8 mouse cellular contexts compared by ENCODE assay signal in the genomic region with DNA sequence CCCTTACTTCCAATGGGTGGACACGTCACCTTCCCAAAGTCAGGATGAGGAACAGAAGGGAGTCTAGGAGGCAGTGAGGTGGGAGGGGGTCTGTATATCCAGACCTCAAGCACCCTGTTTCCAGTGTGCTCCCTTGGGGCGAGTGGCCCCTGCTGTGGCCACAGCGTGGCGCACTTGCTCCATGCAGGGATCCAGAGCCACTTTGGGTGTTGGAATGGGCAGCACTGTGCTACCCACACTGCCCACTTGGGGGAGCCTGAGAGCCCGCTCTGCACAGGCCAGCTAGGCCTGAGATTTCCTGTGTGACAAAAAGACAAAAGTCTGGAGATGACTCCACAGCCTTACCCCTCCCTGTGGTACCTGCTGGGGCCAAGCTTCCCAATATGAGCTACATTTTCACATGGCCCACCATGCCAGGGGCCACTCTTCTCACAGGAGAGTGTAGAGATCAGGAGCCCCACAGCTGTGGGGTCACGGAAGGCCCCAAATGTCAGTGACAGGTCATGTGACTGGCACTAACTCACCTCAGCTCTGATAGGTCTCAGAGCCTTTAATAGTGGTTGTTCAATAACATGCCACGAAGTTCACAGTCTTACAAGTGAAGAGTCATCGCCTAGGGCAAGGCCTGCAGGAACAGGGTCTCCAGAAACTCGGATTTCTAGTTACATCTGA. TPM values are rescaled to one million over a fixed set of nuclear protein-coding genes. Genes with fewer than 3 reads are reported as not detected.
A peak's percentile ranks its signal among the peaks of the same experiment; 100 is the strongest.
DNase-seq lines count a peak whose midpoint lies in the region; ATAC-seq lines count a peak whose summit lies in the region.

No protein-coding gene starts in this region.

- no peaks in the 10 kb centered on the region for H3K4me1 ChIP-seq in intestine, embryonic 14.5 days (replicated peaks; ENCODE audit: control insufficient read depth, insufficient read depth, low read length)

- H3K4me2 ChIP-seq in intestine, embryonic 14.5 days (ENCODE audit: low read length), result no peak overlapping the region

- peak; percentile 80 for ATAC-seq in intestine, embryonic 14.5 days (replicated peaks; ENCODE audit: low FRiP score, low TSS enrichment, low read depth)

- H3K36me3 ChIP-seq in intestine, embryonic 14.5 days (ENCODE audit: control insufficient read depth, insufficient read depth, low read length), result no peaks in the 10 kb centered on the region

- H3K9ac ChIP-seq in intestine, embryonic 14.5 days (ENCODE audit: low read length), result no peak overlapping the region

- H3K27ac ChIP-seq in intestine, embryonic 14.5 days (ENCODE audit: low read depth), result no peak overlapping the region

- H3K27me3 ChIP-seq in intestine, embryonic 14.5 days (replicated peaks; ENCODE audit: control insufficient read depth, insufficient read depth, low read length), result peaks cover 9% of the 10 kb centered on the region

- WGBS in intestine, embryonic 14.5 days, result 31% methylated on average over 9 of the region's 9 CpGs

- intact Hi-C loops in gastrocnemius, postnatal 14 days (cut with DNase I; ENCODE audit: low total_unique reads), result loop anchor here (5.0 kb wide), 2 partner anchors 175 to 315 kb away; partner anchors contain the start of gene Pax2
- intact Hi-C loops in left cerebral cortex, postnatal 10 days (cut with DNase I), result loop anchor here (2.0 kb wide), 2 partner anchors 172 to 312 kb away; no protein-coding TSS in a partner anchor

- no peak overlapping the region for H3K4me3 ChIP-seq in intestine, embryonic 14.5 days (ENCODE audit: low read depth, low read length)

- no peaks in the 10 kb centered on the region for H3K9me3 ChIP-seq in intestine, embryonic 14.5 days (ENCODE audit: control insufficient read depth, low read length)

- DNase-seq in adipocyte (ENCODE audit: low spot score), result peak; percentile 90
- peak; percentile 92 for DNase-seq in embryo, embryonic 10 days (ENCODE audit: low spot score)
- DNase-seq in gastrocnemius, postnatal 14 days, result peak; percentile 90
- DNase-seq in intestine, embryonic 14.5 days (ENCODE audit: low spot score), result peak; percentile 98
- peak; percentile 86 to 91 for DNase-seq in left cerebral cortex, postnatal 10 days (ENCODE audit: extremely low spot score in 1 of 2, low spot score in 2 of 2)
- peak; percentile 93 for DNase-seq in mesoderm, embryonic 11.5 days (ENCODE audit: low read depth, low spot score)
- peak; percentile 89 for DNase-seq in right cerebral cortex, postnatal 25 days
- peak; percentile 86 to 89 for DNase-seq in urinary bladder, postnatal 36 days (ENCODE audit: low spot score in 2 of 2)

RNA-seq across cellular contexts. Expression of gene Hif1an, which starts 20.1 kb away (rescaled TPM):
- total RNA-seq in gastrocnemius, postnatal 14 days (2021), result 10 to 100 TPM; 80.1 to 84.0 TPM
- polyA plus RNA-seq in intestine, embryonic 14.5 days (2014; fragmentation: Nextera tagmentation; extraction: Ambion mirVana), result 24.8 TPM in 2 replicates
- total RNA-seq in left cerebral cortex, postnatal 10 days (2021), result 10 to 100 TPM; 32.5 to 33.7 TPM

RNA-seq across cellular contexts. Expression of gene Ndufb8, which starts 27.5 kb away (rescaled TPM):
- total RNA-seq in gastrocnemius, postnatal 14 days (2021), result 100 to 1,000 TPM; 768 to 897 TPM
- polyA plus RNA-seq in intestine, embryonic 14.5 days (2014; fragmentation: Nextera tagmentation; extraction: Ambion mirVana), result 595 and 617 TPM in 2 replicates
- total RNA-seq in left cerebral cortex, postnatal 10 days (2021), result 100 to 1,000 TPM; 390 to 404 TPM

RNA-seq across cellular contexts. Expression of gene Gm20538, which starts 30.1 kb away (rescaled TPM):
- not detected for total RNA-seq in gastrocnemius, postnatal 14 days (2021)
- polyA plus RNA-seq in intestine, embryonic 14.5 days (2014; fragmentation: Nextera tagmentation; extraction: Ambion mirVana), result not detected in 2 replicates
- not detected for total RNA-seq in left cerebral cortex, postnatal 10 days (2021)

RNA-seq across cellular contexts. Expression of gene Sec31b, which starts 37.1 kb away (rescaled TPM):
- 1 to 10 TPM; 6.5 to 9.2 TPM for total RNA-seq in gastrocnemius, postnatal 14 days (2021)
- 0.41 and 0.48 TPM in 2 replicates for polyA plus RNA-seq in intestine, embryonic 14.5 days (2014; fragmentation: Nextera tagmentation; extraction: Ambion mirVana)
- under 1 TPM; 0.28 to 0.30 TPM for total RNA-seq in left cerebral cortex, postnatal 10 days (2021)
